Mouse (Mus musculus): ENCODE measurements around the gene Bod1. TPM values are rescaled to one million over a fixed set of nuclear protein-coding genes. Genes with fewer than 3 reads are reported as not detected.

The Bod1 gene
- polyA plus RNA-seq, 1 experiment from 2014 or later = 99.0 TPM

DNA sequence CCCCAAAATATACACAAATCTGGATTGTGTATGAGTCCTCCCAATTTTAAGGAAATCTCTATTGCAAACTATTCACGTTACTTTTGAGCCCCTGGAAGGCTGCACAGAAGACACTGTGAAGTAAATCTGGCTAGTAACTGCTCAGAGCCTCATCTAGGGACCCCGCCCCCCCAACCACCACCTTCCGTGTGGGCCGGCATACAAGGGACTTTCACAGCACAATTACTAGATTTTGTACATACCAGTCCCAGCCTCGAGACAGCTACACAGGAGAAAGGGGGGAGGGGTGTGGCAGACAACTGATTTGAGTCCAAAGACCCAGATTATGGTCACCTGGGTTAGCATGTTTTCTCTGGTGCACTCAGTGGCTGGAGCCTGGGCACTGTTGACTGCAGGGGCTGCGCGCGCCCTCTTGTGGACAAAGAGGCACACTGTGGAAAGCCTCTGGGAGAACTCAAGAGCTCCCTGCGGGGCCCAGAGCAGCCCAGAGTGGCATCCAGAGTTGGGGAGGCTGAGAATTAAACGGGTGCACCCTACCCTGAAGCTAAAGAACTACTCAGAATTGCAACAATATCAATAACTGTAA lies 33.8 kb downstream of the Bod1 start:
- H3K4me3 ChIP-seq (replicated peaks) = no peak overlapping the region
- WGBS = 27% methylated on average over 10 of the region's 10 CpGs
- H3K9me3 ChIP-seq (replicated peaks) = no peaks in the 10 kb centered on the region
- H3K4me2 ChIP-seq (replicated peaks) = no peak overlapping the region
- no peaks in the 10 kb centered on the region for H3K36me3 ChIP-seq
- no peak overlapping the region for H3K9ac ChIP-seq
- no peaks in the 10 kb centered on the region for H3K4me1 ChIP-seq
- no peaks in the 10 kb centered on the region for H3K27me3 ChIP-seq
- ATAC-seq (ENCODE audit: insufficient number of reproducible peaks, low FRiP score, low TSS enrichment, low read depth) = 0 out of 2 replicates have a peak, but pooled peaks have one; percentile 12
- H3K27ac ChIP-seq (replicated peaks) = no peak overlapping the region

DNA sequence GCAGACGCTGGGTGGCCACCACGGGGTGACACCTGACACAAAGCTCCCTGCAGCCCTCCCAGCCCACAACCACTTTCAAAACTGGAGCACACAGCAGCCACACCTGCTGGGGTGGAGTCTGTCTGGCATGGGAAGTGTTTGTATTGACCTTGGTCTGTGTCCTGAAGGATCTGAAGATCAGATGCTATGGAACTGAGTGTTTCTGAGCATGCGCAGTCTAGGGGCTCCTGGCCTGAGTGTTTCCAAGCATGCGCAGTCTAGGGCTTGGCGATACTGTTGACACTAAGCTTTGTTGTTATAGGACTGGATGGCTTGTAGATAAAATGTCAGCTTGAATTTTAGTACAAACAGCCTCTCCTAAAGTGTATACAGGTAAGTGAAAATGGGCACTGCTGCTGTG lies 43.0 kb downstream of the Bod1 start:
- Histone ChIP-seq H3K36me3 (no peaks in the 10 kb centered on the region), H3K9ac (no peak overlapping the region), H3K4me3 (replicated peaks) (no peak overlapping the region), H3K9me3 (replicated peaks) (no peaks in the 10 kb centered on the region), H3K4me2 (replicated peaks) (no peak overlapping the region), H3K4me1 (no peaks in the 10 kb centered on the region), H3K27ac (replicated peaks) (no peak overlapping the region), H3K27me3 (no peaks in the 10 kb centered on the region)
- WGBS = 82% methylated on average over 5 of the region's 5 CpGs
- ATAC-seq (ENCODE audit: insufficient number of reproducible peaks, low FRiP score, low TSS enrichment, low read depth) = no peak

DNA sequence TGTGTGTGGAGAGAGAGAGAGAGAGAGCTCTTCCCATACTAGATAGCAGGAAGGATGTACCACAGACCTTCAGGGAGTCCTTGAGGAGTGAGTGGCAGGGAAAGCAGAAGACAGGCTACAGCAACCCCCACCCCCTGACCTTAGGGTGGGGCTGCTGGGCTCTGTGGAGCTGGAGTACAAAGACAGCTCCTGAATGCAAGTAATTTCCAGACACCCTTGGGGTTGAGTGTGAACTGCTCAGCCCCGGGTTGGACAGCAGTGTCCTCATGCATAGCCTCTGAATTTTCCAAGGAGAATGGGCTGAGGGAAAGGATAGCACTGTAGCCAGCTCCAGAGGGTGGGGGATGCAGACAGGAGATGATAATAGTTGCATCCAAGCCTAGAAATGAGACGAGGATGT lies 50.9 kb downstream of the Bod1 start:
- Histone ChIP-seq H3K4me1 (no peaks in the 10 kb centered on the region), H3K4me3 (replicated peaks) (no peak overlapping the region), H3K4me2 (replicated peaks) (no peak overlapping the region), H3K9ac (no peak overlapping the region), H3K27ac (replicated peaks) (no peak overlapping the region), H3K9me3 (replicated peaks) (no peaks in the 10 kb centered on the region), H3K27me3 (no peaks in the 10 kb centered on the region), H3K36me3 (no peaks in the 10 kb centered on the region)
- 52% methylated on average over 2 of the region's 2 CpGs for WGBS
- ATAC-seq (ENCODE audit: insufficient number of reproducible peaks, low FRiP score, low TSS enrichment, low read depth) = no peak

DNA sequence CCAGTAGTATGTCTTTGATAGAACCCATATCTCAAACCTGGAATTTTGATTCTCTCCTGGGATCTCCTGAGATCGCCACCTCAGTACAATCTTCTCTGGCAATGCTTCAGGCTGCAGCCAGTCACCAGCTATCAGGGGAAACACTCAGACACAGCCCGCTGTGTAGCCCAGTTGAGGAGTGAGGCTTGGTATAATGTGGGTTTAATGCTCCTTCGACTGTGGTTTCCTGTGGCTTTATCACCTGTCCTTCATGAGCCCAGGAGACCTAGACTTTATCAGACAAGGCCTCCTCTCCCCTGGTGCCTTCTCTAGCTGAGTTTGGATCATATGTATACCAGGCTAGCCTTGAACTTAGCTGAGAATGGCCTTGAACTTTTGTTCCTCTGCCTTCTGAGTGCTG lies 53.9 kb downstream of the Bod1 start:
- Histone ChIP-seq H3K4me1 (no peaks in the 10 kb centered on the region), H3K27me3 (no peaks in the 10 kb centered on the region), H3K9me3 (replicated peaks) (no peaks in the 10 kb centered on the region), H3K36me3 (no peaks in the 10 kb centered on the region), H3K4me3 (replicated peaks) (no peak overlapping the region), H3K4me2 (replicated peaks) (no peak overlapping the region), H3K9ac (no peak overlapping the region), H3K27ac (replicated peaks) (no peak overlapping the region)
- no peak for ATAC-seq (ENCODE audit: insufficient number of reproducible peaks, low FRiP score, low TSS enrichment, low read depth)
- 71% methylated on average over 3 of the region's 3 CpGs for WGBS

DNA sequence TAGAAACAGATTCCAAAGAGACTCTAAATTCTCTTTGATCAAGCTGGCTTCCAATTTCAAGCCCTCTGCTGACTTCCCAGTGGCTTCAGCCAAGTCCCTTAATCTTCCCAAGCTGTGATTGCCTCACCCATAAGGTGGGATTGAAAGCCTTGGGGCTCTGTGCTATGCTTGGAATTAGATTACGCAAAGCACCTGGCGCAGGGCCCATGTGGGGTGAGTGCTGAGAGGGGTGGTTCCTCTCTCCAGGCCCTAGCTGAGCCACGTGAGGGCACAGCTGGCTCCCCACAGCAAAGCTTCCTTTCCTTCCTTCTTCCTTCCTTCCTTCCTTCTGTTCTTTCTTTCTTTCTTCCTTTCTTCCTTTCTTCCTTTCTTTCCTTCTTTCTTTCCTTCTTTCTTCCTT lies 54.4 kb downstream of the Bod1 start:
- no peak overlapping the region for H3K27ac ChIP-seq (replicated peaks)
- H3K27me3 ChIP-seq = no peaks in the 10 kb centered on the region
- WGBS = 33% methylated on average over 3 of the region's 3 CpGs
- no peaks in the 10 kb centered on the region for H3K36me3 ChIP-seq
- no peaks in the 10 kb centered on the region for H3K4me1 ChIP-seq
- H3K4me2 ChIP-seq (replicated peaks) = no peak overlapping the region
- H3K4me3 ChIP-seq (replicated peaks) = no peak overlapping the region
- no peak overlapping the region for H3K9ac ChIP-seq
- H3K9me3 ChIP-seq (replicated peaks) = no peaks in the 10 kb centered on the region
- ATAC-seq (ENCODE audit: insufficient number of reproducible peaks, low FRiP score, low TSS enrichment, low read depth) = no peak

DNA sequence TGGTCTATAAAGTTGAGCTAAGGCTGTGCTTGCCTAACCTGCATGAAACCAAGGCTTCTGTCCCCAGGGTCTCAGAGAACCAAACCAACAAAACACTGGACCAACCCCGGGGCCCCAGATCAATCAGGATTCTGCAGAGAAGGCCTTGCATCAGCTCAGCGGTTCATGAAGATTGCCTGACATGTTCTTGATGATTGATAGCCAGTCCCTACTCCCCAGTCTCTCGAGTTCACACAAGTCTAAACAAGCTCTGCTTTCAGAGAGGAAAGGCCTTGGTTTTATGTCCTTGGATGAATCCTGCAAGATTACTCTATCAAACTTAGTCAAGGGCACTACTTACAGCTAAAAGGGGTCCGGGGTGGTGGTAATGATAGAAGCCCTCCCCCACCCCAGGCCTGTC lies 55.0 kb downstream of the Bod1 start:
- no peak overlapping the region for H3K27ac ChIP-seq (replicated peaks)
- no peaks in the 10 kb centered on the region for H3K4me1 ChIP-seq
- WGBS = 73% methylated on average over 4 of the region's 4 CpGs
- no peak overlapping the region for H3K4me3 ChIP-seq (replicated peaks)
- no peaks in the 10 kb centered on the region for H3K9me3 ChIP-seq (replicated peaks)
- H3K4me2 ChIP-seq (replicated peaks) = no peak overlapping the region
- H3K27me3 ChIP-seq = no peaks in the 10 kb centered on the region
- H3K36me3 ChIP-seq = no peaks in the 10 kb centered on the region
- ATAC-seq (ENCODE audit: insufficient number of reproducible peaks, low FRiP score, low TSS enrichment, low read depth) = no peak
- H3K9ac ChIP-seq = no peak overlapping the region

Other genes with a start within 250 kb of the Bod1 start
- gene Cpeb4, start 200.3 kb upstream of the Bod1 start, polyA plus RNA-seq (2015; fragmentation: Nextera tagmentation; extraction: Ambion mirVana) = 3.4 and 3.8 TPM in 2 replicates